Mouse (Mus musculus): ENCODE measurements around the gene Adipoq.

GRCm38 (mm10) chr16:23127673-23128375, 18.5 kb upstream of the Adipoq start, which contains the start of gene Rfc4:
- TF ChIP-seq CTCF (IDR thresholded peaks at IDR 0.05; ENCODE audit: control insufficient read depth, insufficient read depth, insufficient read length) (no peak), MYOG (IDR thresholded peaks at IDR 0.05; ENCODE audit: control insufficient read depth, extremely low read depth, insufficient read length) (no peak), USF1 (IDR thresholded peaks at IDR 0.05; ENCODE audit: low read depth) (no peak), MYOD1 (IDR thresholded peaks at IDR 0.05; ENCODE audit: control insufficient read depth, insufficient read length, low read depth) (no peak), CEBPB (IDR thresholded peaks at IDR 0.05; ENCODE audit: low read depth) (no peak), MAX (IDR thresholded peaks at IDR 0.05) (peak; percentile 61)

Data from C2C12 (cell line).